Mouse (Mus musculus) adrenal gland, postnatal 14 days (tissue): ENCODE data around the gene Usb1. TPM values are rescaled to one million over a fixed set of nuclear protein-coding genes. Genes with fewer than 3 reads are reported as not detected.

Experiments used
- DNase-seq: peaks from one replicate; pipeline ENCODE4 v3.0.0; 2021; ENCODE audit warnings: mixed read lengths
- long read RNA-seq, 2 experiments: library from polyadenylated mRNA; stranded (forward); transcript quantifications; one replicate each; pipeline ENCODE4 v2.0.0; 2021
- total RNA-seq: library from RNA; stranded (reverse); gene quantifications from 2 replicates; pipeline ENCODE4 v1.2.3, GENCODE M21; 2021

The Usb1 gene
- 17.4 and 25.0 TPM in 2 replicates for total RNA-seq
- long read RNA-seq, experiment 1, transcript Usb1-201 (7 exons, 1,758 nt): major isoform, 18 of 21 reads
- long read RNA-seq, experiment 1, partial matches to known transcripts: 0 of 21 reads
- long read RNA-seq, experiment 1, other reads (novel, unspliced or antisense): 3 of 21 reads
- long read RNA-seq, experiment 2, transcript Usb1-201 (7 exons, 1,758 nt): major isoform, 6 of 8 reads
- long read RNA-seq, experiment 2, partial matches to known transcripts: 0 of 8 reads
- long read RNA-seq, experiment 2, other reads (novel, unspliced or antisense): 2 of 8 reads

GRCm38 (mm10) chr8:95331720-95332436 lies at the start of gene Usb1, which contains the start of gene Zfp319:
TSS of gene Usb1 (plus strand) at chr8:95332284.
TSS of gene Zfp319 (minus strand) at chr8:95331950.
- peak; percentile 98 for DNase-seq

- no peak for DNase-seq
Observed at GRCm38 (mm10) chr8:95289066-95289650, 42.9 kb upstream of the Usb1 start.

- DNase-seq: peak; percentile 85
Observed at GRCm38 (mm10) chr8:95293172-95293571, 38.9 kb upstream of the Usb1 start.

- peak; percentile 51 for DNase-seq
Observed at GRCm38 (mm10) chr8:95293891-95294290, 38.2 kb upstream of the Usb1 start.

GRCm38 (mm10) chr8:95302410-95302809 lies 29.7 kb upstream of the Usb1 start:
- peak; percentile 65 for DNase-seq

GRCm38 (mm10) chr8:95305526-95305925 lies 26.6 kb upstream of the Usb1 start:
- DNase-seq: no peak

GRCm38 (mm10) chr8:95306431-95306830 lies 25.7 kb upstream of the Usb1 start, which contains the start of gene Cngb1:
TSS of gene Cngb1 (minus strand) at chr8:95306585.
- DNase-seq: no peak

GRCm38 (mm10) chr8:95310342-95310970 lies 21.6 kb upstream of the Usb1 start, which contains the start of gene Tepp:
TSS of gene Tepp (plus strand) at chr8:95310566.
- no peak for DNase-seq

GRCm38 (mm10) chr8:95312836-95313235 lies 19.2 kb upstream of the Usb1 start:
- peak; percentile 86 for DNase-seq

- no peak for DNase-seq
Observed at GRCm38 (mm10) chr8:95313857-95314256, 18.2 kb upstream of the Usb1 start.

GRCm38 (mm10) chr8:95314707-95315106 lies 17.4 kb upstream of the Usb1 start:
- DNase-seq: peak; percentile 64

GRCm38 (mm10) chr8:95315350-95315749 lies 16.7 kb upstream of the Usb1 start:
- DNase-seq: no peak

- DNase-seq: peak; percentile 78
Observed at GRCm38 (mm10) chr8:95320224-95321139, 11.6 kb upstream of the Usb1 start.

- DNase-seq: no peak
Observed at GRCm38 (mm10) chr8:95323201-95323600, 8.9 kb upstream of the Usb1 start.

GRCm38 (mm10) chr8:95324646-95325045 lies 7.4 kb upstream of the Usb1 start:
- no peak for DNase-seq

- DNase-seq: no peak
Observed at GRCm38 (mm10) chr8:95326822-95327221, 5.3 kb upstream of the Usb1 start.

- DNase-seq: no peak
Observed at GRCm38 (mm10) chr8:95327866-95328465, 4.1 kb upstream of the Usb1 start.

GRCm38 (mm10) chr8:95330367-95330766 lies 1.7 kb upstream of the Usb1 start:
- no peak for DNase-seq

- DNase-seq: peak; percentile 84
Observed at GRCm38 (mm10) chr8:95331156-95331719, 846 bp upstream of the Usb1 start.

GRCm38 (mm10) chr8:95332437-95333199 lies 534 bp downstream of the Usb1 start:
- DNase-seq: no peak
